Mouse (Mus musculus) left cerebral cortex, adult 2 months (tissue): ENCODE data around the gene Amotl2. TPM values are rescaled to one million over a fixed set of nuclear protein-coding genes. Genes with fewer than 3 reads are reported as not detected.
"Not testable (repeated sequence)": the region's sequence is repeated elsewhere in the genome, so short reads cannot be mapped to it uniquely, and the experiment has no call there.

Experiments used
- DNase-seq, 2 experiments: peaks; one replicate each; pipeline ENCODE4 v3.0.0; 2021 to 2022; ENCODE audit warnings: low spot score in 2 of 2, mixed read lengths in 1 of 2; ENCODE audit errors: extremely low spot score in 1 of 2
- H3K27ac ChIP-seq: fragments of 200-600 bp; 2 replicates; pipeline ENCODE4 v1.8.1; 2022
- H3K4me3 ChIP-seq: fragments of 200-600 bp; 2 replicates; pipeline ENCODE4 v1.8.1; 2022
- CTCF ChIP-seq: fragments of 200-600 bp; IDR thresholded peaks from 2 replicates; pipeline ENCODE4 v1.8.1; 2022; ENCODE audit warnings: antibody characterized with exemption, mild to moderate bottlenecking, moderate library complexity
- intact Hi-C: fragments of 180-260 bp; cut with DNase I; formaldehyde crosslinking; loops from one replicate; pipeline ENCODE4 v1.15.1; 2025
- total RNA-seq, 2 experiments: library from RNA; stranded (reverse); gene quantifications; 2 replicates each; pipeline ENCODE4 v1.2.3; 2021

The Amotl2 gene
- total RNA-seq, 2 experiments from 2014 or later, result 21.3 to 22.4 TPM

DNA sequence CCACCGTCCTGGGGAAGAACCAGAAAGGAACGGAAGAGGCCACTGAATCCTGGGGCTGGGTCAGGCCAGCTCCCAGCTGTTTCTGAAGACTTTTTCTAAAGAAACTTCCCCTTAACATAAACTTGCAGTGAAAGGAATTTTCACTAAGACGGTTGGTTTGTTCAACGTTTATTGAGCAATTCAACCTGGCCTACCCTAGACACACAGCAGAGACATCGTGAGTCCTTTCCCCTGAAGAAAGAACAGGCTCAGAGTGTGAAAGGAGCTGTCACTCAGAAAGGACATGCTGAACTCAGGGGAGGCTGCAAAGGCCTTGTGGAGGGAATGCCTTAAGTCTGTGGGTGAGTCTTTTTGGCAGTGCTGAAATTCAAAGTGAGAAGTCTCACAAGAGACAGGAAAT is 31.4 kb downstream of the Amotl2 start:
- no peak for DNase-seq
- intact Hi-C loops, result no loop called here
- TF ChIP-seq CTCF, result no peak
- Histone ChIP-seq H3K27ac (no peak overlapping the region), H3K4me3 (no peak overlapping the region)

DNA sequence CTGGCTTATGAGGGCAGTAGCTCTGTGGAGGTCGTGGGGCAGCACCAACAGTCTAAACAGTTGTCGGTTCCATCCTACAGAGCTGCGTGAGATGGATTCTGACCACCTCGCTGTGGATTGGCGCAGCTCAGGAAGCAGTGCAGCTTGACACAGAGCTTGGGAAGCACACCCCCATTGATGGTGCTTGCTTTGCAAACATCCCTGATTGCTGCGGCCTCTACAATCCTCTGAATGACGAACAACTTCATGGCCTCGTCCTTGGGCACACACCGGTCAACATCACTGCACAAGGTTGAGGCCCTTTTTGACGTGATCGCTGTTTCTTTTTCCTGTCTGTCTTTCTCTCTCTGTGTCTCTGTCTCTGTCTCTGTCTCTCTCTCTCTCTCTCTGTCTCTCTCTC is 32.7 kb downstream of the Amotl2 start:
- intact Hi-C loops, result no loop called here
- no peak for TF ChIP-seq CTCF
- no peak overlapping the region for H3K4me3 ChIP-seq
- no peak overlapping the region for H3K27ac ChIP-seq
- DNase-seq, result no peak

- TF ChIP-seq CTCF, result no peak
- intact Hi-C loops, result no loop called here
- Histone ChIP-seq H3K4me3 (no peak overlapping the region), H3K27ac (no peak overlapping the region)
- DNase-seq, result no peak
These were observed 35.3 kb downstream of the Amotl2 start for GRCm38 (mm10) chr9:102751632-102752303.

DNA sequence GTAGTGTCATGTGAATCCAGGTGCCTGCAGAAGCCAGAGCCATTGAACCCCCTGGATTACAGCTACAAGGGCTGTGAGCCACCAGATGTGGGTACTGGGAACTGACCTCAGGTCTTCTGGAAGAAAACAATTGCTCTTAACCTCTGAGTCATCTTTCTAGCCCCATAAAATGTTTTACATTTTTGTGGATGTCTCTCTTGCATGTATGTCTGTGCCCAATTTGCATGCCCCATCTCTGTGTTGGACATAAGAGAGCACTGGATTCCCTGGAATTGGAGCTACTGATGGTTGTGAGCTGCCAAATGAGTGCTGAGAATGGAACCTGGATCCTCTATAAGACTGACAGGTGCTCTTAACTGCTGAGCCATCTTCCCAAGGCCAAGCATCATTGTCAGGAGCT is 36.8 kb downstream of the Amotl2 start:
- no peak for TF ChIP-seq CTCF
- intact Hi-C loops, result no loop called here
- Histone ChIP-seq H3K4me3 (no peak overlapping the region), H3K27ac (no peak overlapping the region)
- no peak for DNase-seq

- intact Hi-C loops, result no loop called here
- H3K27ac ChIP-seq, result no peak overlapping the region
- H3K4me3 ChIP-seq, result no peak overlapping the region
- no peak for TF ChIP-seq CTCF
- DNase-seq, result no peak
These were observed 38.7 kb downstream of the Amotl2 start for GRCm38 (mm10) chr9:102755161-102755560.

GRCm38 (mm10) chr9:102755591-102756270 is 39.3 kb downstream of the Amotl2 start:
- intact Hi-C loops, result no loop called here
- DNase-seq, result no peak
- no peak overlapping the region for H3K4me3 ChIP-seq
- TF ChIP-seq CTCF, result no peak
- no peak overlapping the region for H3K27ac ChIP-seq

GRCm38 (mm10) chr9:102756352-102756751 is 39.9 kb downstream of the Amotl2 start:
- intact Hi-C loops, result no loop called here
- no peak overlapping the region for H3K27ac ChIP-seq
- H3K4me3 ChIP-seq, result no peak overlapping the region
- TF ChIP-seq CTCF, result no peak
- DNase-seq, result no peak

DNA sequence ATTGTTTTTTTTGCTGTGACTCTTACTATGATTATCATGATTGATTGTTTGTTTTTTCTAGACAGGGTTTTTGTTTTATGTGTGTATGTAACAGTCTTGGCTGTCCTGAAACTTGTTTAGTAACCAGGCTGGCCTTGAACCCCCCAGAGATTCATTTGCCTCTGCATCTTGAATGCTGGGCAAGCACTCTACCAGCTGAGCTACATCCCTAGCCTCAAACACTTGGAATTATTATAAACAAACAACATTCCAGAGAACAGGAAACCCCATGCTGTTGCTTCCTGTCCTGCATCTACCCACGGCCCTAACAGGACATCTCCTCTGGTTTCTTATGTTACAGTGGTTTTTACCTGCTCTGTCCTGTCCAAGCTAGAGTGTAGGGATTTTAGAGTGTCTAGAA is 42.4 kb downstream of the Amotl2 start:
- no peak for TF ChIP-seq CTCF
- no peak overlapping the region for H3K4me3 ChIP-seq
- no peak overlapping the region for H3K27ac ChIP-seq

DNA sequence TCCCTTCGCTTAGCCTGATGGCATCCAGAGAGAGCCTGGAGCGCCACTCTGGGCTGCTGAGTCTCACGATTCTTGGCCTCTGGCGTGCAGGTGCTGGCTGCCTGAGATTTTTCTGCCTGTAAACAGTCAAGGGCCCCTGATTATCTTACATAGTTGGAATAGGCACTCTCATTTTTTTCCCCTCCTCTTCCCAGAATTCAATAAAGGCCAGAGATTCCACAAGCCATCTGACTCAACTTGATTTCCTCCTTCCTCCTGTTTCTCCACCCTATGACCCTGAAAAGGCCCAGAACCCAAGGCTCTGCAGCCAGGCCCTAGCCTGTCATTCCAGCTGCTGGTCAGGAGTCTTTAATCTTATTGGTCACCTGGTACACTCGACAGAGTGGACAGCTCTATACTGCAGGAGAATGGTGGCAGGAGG is 43.1 kb downstream of the Amotl2 start:
- intact Hi-C loops, result no loop called here
- no peak overlapping the region for H3K4me3 ChIP-seq
- H3K27ac ChIP-seq, result no peak overlapping the region
- DNase-seq, result no peak
- TF ChIP-seq CTCF, result no peak

More for the DNA sequence above, 42.4 kb downstream of the Amotl2 start:
- intact Hi-C loops, result no loop called here
- DNase-seq, result no peak

- no peak for TF ChIP-seq CTCF
- Histone ChIP-seq H3K4me3 (no peak overlapping the region), H3K27ac (no peak overlapping the region)
- DNase-seq, result no peak
- intact Hi-C loops, result no loop called here
These were observed 45.1 kb downstream of the Amotl2 start for GRCm38 (mm10) chr9:102761599-102761998.

DNA sequence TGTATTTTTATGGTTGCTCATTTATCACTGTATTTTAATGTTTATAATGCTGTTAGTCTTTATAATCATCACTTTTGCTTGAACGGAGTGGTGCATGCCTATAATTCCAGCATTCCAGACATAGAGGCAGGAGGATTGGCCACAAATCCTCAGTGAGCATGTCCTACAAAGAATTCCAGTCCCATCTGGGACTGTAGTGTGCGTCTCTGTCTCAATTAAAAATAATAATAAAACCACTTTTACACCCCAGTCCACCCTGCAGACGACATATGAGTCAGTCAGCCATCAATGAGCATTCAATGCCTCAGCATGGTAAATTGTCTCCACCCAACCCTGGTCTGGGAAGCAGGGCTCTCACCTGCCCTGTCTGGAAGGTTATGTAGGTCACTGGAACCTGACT is 46.4 kb downstream of the Amotl2 start:
- Histone ChIP-seq H3K27ac (no peak overlapping the region), H3K4me3 (no peak overlapping the region)
- intact Hi-C loops, result no loop called here
- TF ChIP-seq CTCF, result no peak
- no peak for DNase-seq

DNA sequence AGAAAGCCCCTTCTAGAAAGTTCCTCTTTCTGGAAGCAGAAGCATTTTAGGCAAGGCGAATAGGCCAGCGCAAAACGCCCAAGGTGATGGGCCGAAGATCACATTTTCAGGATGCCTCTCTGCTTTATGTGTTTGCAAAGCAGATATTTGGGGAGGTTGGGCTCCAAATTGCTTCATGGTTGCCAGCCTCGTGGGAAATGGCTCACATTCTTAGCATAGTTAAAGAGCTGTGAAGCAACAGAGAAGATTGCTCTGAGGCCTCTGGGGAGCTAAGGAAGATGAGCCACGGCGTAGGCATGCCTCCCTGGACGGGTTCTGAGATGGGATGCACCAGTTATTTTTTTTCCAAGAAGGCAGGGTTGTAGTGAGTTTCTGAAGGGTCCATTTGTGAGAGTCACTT is 47.0 kb downstream of the Amotl2 start:
- H3K4me3 ChIP-seq, result no peak overlapping the region
- intact Hi-C loops, result no loop called here
- no peak for DNase-seq
- TF ChIP-seq CTCF, result no peak
- no peak overlapping the region for H3K27ac ChIP-seq

- H3K4me3 ChIP-seq, intact Hi-C loops, DNase-seq, H3K27ac ChIP-seq: not testable (repeated sequence)
These were observed 48.1 kb downstream of the Amotl2 start for GRCm38 (mm10) chr9:102764540-102764939.
